Mouse (Mus musculus) layer of hippocampus, adult 9-11 months (tissue): ENCODE measurements at regions not wholly inside any gene's neighbourhood (a gene's known extent, or its start where the extent isn't known, plus 50 kb on each side); places are given as distances from the start of the nearest gene placed in this dataset.
A peak's percentile ranks its signal among the peaks of the same experiment; 100 is the strongest.

ENCODE experiments used
- DNase-seq: peaks from one replicate; pipeline ENCODE4 v3.0.0; 2022

DNA sequence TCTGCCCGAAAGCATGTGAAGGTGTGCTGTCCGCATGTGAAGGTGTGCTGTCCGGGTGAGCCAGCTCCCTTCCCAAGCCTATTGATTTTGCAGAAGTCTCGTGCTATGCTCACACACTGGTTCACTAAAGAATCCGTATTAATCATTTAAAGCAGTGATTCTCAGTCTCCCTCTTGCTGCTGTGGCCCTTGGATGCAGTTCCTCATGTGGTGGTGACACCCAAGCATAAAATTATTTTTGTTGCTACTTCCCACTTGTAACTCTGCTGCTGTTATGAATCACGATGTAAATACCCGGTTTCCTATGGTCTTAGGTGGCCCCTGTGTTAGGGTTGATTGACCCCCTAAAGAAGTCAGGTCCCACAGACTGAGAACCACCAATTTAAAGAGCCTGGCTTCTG, 55.7 kb upstream of the Emb start:
- DNase-seq, result no peak

DNA sequence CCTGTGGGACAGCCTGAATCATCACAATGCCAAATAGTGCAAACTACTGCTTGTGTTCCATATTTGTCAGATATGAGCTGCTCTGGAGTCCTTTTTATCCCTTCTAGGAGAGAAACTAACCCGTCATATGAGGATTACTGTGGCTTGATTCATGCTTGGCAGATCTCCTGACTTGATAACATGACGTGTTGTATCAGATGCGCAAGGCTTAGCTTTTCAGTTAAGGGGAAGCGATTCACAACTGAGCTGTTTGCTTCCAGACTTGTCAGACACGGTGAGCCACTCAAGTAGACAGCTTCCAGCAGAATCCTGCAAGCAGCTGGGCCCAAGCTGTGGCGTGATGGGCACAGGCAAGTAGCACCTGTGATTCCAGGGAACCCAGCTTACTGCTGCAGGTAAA, 64.5 kb upstream of the Emb start:
- DNase-seq, result peak; percentile 16

DNA sequence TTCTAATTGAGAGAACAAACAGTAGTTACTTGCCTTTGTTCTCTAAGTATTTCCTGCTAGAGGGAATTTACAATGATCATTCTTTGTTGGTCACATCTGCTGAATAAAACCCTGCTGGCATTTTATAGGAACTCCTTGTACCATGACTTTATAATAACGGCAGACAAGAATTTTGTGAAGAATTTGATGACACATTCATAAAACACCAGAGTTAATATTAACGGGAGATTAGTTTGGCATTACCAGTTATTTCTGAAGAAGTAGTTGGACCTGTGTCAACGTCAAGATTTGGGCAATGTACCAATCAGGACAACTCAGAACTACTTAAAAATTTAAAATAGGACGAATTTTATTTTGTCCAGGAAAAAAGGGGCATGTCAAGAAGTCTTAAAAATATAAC, 65.1 kb upstream of the Emb start:
- no peak for DNase-seq

DNA sequence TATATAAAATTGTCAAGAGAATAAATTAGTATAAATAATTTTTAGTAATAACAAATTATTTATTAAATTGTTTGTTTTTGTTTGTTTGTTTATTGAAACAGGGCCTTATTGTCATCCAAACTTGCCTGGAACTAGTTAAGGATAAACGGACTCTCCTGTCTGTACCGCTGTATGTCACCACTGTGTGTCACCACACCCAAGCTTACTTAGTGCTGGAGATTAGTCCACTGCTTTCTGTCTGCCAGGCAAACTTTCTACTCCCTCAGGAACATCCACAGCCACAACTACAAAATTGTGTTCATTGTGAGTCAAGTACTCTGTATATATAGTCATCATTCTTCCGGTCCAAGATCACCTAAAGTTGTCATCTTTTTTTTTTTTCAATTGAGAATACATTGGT, 74.0 kb upstream of the Emb start:
- DNase-seq, result no peak

DNA sequence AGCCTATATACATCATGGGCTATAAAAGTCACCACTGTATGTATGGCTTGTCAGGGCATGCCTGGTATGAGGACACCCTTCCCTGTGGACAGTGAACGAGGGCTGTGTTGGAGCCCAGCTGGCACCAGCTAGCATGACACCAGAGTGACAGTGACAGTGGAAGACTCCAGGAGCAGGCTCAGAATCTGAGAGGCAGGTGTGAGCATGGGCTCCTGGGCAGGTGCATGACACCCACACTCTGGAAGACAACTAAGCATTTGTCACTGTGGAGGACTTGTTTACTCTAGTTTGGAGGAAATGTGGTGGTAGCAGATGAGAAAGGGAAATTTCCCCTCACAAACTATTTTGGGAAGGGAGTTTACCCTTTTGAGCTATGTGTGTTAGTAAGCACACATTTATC, 76.2 kb upstream of the Emb start:
- DNase-seq, result no peak

DNA sequence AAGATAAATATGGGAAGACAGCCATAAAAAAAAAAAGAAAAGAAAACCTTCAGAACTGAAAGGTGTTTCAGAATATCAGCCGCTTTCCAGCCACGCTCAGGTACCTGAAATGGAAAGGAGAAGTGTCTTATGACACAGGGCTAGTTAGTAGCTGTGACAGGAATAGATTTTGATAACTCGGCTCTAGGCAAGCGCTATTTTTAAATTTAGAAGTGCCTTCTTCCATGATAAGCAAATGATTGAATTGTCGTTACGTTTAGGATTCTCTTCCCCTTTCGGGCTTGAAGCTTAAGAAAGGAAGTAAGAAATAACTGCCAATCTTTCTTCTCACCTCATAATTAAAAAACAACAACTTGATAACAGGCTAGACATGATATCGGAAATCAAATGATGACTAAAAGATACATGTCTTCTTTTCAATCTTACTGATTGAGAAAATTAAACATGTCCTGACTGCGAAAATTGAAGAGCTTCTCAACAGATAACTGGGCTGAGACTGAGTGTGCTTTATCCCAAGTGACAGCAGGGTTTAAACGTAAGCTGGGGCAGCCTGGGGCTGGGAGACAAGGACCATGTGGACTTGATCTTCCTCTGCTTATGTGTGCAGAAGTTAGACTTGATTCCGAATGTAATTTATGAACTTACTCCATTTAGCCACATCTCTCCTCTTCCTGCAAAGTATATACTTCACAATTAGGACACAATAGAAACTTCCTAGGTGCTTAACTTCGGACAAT, 80.4 kb upstream of the Emb start:
- DNase-seq, result no peak

DNA sequence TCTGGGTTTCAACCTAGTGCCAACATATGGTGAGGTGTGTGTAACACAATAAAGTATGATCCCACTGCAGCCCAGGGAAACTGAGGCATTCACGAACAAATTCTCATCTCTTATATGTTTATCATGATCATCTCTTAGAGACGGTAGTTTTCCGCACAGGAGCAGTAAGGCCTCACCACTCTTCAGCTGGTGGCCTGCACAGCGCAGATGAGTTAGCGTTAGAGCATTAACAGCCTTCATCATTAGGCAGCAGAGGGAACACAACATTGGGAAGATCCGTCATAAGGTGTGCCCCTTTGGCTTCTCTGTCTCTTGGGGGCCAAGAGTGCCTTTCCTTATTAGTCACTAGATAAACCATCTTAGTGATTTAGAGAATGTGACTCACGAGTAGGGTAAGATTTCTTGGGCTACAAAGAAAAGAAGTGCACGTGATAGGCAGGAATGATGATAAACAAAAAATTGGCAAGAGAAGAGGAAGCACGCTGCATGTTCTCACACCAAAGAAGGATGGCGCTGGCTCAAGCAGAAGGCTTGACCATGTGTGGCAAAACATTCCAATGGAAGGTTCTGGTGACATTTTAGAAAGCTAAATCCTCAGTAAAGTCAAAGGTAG, 81.1 kb upstream of the Emb start:
- no peak for DNase-seq

DNA sequence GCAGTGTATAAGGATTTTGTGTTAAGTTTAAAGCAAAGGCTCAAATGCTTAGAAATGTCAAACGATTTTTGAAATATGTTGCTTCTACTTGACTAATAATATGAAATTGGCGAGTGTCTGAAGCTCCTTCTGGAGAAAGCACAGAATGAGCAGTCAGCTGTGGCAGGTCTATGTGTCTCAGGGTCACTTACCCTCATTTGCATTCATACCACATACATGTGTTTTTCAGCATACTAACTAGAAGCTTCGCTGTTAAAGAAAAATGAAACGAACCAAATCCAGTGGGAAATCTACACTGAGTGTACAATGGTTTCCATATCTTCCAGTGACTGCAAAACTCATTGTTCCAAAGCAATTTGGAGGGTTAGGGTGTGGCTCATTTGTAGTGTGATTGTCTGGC, 88.7 kb upstream of the Emb start:
- DNase-seq, result no peak

DNA sequence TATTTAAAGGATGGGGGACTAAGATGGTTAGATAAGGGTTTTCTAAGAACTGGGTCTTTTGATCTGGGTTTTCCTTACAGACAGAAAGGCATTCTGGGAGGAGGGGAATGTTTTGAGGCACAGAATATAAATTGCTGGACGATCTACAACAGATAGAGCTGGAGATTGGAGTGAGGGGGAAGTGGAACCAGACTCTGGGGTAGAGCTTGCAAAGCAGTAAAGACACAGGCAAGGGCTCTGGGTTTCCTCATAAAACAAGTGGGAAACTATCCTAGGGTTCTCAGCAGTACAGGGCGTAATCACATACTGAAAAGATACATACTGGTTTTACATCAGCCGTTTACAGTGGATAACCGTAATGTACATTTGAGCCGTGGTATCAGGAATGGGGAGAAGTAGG, 89.5 kb upstream of the Parp8 start:
- DNase-seq, result no peak

DNA sequence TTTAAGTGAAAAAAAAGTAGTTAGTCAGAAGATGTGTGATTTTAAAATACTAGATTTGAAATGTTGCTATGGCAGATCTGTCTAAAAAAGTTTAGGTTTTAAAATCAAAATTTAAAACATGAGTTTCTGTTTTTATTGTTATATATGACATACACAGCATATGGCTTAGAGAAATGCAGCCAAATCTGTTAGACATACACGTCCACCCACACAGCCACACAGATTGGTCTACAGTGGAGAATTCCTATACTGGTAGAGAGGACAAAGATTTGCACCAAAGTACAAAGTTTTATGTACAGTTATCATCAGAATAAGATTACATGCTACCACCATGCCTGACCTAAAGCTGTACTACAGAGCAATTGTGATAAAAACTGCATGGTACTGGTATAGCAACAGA, 87.1 kb upstream of the Parp8 start:
- DNase-seq, result no peak

DNA sequence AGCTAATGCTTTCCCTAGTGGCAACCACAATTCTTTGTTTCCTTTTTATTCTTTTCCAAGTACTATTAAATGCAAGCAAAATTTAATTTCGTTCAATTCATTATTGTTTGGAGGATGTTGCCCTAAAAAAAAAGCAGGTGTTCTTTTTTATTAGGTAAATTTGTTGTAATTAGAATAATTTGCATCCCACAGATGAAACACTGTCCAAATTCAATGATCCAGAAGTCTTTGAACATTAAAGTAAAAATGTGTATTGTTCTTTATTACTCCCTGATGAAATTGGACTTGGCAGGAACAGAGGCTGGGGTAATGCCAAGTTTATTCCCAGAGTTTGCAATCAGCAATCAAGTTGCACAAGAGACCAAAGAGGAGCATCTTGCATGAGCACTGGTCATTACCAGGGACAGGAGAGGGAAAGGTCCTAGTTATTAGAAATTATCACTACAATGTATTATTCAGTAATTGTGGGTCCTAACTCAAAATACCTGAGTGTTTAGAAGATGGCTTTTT, 79.9 kb upstream of the Parp8 start:
- DNase-seq, result no peak

DNA sequence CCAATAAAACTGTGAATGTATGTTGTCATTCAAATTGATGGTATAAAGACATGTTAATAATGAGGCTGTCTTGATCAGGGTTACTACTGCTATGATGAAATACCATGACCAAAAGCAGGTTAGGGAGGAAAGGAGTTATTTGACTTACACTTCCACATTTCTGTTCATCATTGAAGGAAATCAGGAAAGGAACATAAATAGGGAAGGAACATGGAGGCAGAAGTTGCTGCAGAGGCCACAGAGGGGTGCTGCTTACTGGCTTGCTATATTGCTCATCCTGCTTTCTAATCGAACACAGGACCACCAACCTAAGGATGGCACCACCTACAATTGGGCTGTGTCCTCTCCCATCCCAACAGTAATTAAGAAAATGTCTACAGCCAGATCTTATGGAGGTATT, 69.4 kb upstream of the Parp8 start:
- DNase-seq, result no peak

DNA sequence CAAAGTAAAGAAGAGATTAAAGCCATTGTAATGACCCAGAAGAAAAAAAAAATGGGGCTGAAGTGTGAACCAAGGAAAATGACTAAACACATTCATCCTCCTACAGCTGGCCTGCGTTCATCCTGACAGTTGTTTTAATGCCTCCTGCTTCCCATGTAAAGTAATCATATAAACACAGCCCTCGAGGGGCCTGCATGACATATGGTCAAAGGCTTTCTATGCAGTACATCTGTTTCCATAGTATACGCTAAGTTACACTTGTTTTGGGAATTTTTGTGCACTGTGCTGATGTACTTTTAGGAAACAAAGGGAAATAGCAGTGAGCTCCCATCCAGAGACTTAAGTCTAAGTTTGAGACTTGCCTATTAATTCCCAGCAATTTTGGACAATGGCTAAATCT, 63.3 kb upstream of the Parp8 start:
- DNase-seq, result no peak

DNA sequence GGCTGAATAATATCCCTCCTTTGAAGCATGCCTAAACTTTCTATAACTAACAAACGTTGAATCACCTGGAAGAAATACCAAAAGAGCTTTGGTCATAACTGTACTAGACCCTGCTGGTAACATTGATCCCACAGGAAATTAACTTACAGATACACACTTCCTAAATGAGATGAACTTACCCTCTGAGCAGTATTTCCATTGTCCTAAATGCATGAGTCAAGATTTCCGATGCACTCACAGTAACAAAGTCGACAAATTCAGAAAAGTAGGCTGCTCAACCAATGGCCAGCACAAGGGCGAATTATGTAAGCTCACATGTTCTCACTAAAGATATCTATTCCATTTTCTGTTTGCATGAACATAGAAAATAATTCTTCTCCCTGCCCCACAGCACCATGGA, 57.4 kb upstream of the Parp8 start:
- DNase-seq, result no peak

DNA sequence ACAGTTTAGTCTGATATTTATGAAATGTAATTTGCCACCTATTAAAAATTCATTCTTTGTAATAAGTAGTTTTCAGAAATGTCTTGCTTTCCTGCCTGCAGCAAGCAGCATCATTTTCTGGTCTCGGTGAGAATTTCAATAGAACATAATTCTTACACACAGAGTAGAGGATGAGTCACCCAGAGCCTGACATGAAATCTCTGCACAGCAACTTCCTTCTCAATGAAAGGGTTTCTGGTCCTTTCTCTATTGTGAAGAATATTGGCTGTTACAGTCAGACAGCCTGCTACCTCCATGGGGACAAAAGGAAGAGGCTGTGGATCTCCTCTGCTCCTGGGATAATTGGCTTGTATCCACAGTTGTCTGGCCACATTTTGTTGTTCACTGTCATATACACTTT, 54.0 kb upstream of the Parp8 start:
- no peak for DNase-seq
